Mouse (Mus musculus): Measurements from ENCODE around the gene Ppm1l. TPM values are rescaled to one million over a fixed set of nuclear protein-coding genes. Genes with fewer than 3 reads are reported as not detected.
"Not testable (repeated sequence)": the region's sequence is repeated elsewhere in the genome, so short reads cannot be mapped to it uniquely, and the experiment has no call there.

Ppm1l gene
- polyA plus RNA-seq, 3 experiments from 2014 or later = 0.06 to 4.4 (median 3.0) TPM

- peak; percentile 80 for ATAC-seq
Measured at GRCm38 (mm10) chr3:69373544-69374306, 57.1 kb downstream of the Ppm1l start.

DNA sequence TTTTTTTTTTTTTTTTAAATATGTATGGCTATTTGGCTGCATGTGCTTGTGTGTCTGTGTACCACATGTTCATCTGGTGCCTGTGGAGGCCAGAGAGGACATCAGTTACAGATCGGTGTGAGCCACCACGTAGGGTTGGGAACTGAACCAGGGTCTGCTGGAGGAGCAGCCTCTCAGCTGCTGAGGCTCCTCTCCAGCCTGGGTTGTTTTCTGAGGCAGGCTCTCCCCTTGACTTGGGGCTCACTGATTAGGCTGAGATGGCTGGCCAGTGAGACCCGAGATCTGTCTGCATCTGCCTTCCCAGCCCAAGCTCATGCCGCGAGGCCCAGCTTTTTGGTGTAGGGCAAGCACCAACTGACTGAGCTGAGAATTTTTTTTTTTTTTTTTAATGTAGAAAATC is 57.9 kb downstream of the Ppm1l start:
- no peak for ATAC-seq

DNA sequence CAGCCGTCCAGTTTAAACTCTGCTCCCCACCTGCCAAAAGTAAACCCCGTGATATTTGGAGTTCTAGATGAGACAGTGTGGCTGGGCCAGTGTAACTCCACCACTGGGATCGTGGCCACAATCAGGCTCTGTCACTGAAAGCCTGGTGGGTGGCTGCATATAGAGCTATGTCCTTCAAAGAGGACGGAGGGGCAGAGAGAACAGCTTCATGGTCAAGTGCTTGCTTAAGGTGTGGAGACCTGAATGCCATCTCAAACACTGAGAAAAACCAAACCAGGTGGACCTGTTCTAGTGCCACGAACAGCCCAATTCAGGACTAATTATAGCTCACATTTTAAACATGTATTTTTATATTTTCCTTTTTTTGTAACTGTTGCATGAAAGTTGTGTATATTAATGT is 58.3 kb downstream of the Ppm1l start:
- no peak for ATAC-seq

- no peak for ATAC-seq
Measured at GRCm38 (mm10) chr3:69381213-69381612, 64.6 kb downstream of the Ppm1l start.

DNA sequence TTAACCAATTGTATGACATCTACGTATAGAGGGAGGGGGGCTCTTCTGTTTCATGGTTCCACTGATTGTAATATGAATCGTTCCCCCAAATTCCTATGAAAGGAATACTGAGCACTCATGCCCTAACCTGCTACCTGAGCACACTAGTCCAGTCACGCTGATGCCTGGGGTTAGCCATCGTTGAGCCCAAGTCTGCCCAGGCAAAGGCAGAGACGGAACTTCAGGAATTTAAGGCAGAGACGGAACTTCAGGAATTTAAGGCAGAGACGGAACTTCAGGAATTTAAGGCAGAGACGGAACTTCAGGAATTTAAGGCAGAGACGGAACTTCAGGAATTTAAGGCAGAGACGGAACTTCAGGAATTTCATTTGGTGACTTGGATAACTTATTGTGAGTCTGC is 75.2 kb downstream of the Ppm1l start:
- not testable (repeated sequence) for ATAC-seq

GRCm38 (mm10) chr3:69392298-69392697 is 75.6 kb downstream of the Ppm1l start:
- no peak for ATAC-seq

GRCm38 (mm10) chr3:69393079-69393478 is 76.4 kb downstream of the Ppm1l start:
- ATAC-seq = no peak

DNA sequence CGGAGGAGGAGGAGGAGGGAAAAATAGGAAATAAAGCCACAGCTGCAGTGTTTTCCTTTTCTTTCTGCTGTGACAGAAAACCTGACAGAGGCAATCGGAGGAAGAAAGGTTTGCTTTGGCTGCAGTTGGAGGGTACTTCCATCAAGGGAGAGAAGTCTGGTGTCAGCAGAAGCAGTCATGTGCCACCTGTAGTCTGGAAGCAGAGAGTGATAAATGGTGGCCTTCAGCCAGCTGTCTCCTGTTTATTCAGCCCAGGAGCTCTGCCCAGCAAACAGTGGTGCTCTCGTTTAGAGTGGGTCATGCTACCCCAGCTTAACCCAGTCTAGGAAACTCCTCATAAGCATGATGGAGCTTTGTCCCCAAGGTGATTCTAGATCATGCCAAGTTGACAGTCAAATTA is 77.3 kb downstream of the Ppm1l start:
- ATAC-seq = no peak

- ATAC-seq = no peak
Measured at GRCm38 (mm10) chr3:69395084-69395483, 78.4 kb downstream of the Ppm1l start.

- no peak for ATAC-seq
Measured at GRCm38 (mm10) chr3:69397733-69398132, 81.1 kb downstream of the Ppm1l start.

DNA sequence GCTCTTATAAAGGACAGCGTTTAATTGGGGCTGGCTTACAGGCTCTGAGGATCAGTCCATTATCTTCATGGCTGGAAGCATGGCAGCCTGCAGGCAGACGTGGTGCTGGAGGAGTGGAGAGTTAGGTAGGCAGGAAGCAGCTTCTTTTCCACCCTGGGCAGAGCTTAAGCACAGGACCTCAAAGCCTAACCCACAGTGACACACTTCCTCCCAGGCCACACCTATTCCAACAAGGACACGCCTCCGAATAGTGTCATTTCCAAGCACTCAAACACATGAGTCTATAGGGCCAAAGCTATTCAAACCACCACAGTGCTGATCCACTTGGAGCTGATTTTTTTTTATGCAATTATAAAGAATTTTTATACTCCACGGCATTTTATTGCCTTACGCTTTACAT is 82.7 kb downstream of the Ppm1l start:
- no peak for ATAC-seq

DNA sequence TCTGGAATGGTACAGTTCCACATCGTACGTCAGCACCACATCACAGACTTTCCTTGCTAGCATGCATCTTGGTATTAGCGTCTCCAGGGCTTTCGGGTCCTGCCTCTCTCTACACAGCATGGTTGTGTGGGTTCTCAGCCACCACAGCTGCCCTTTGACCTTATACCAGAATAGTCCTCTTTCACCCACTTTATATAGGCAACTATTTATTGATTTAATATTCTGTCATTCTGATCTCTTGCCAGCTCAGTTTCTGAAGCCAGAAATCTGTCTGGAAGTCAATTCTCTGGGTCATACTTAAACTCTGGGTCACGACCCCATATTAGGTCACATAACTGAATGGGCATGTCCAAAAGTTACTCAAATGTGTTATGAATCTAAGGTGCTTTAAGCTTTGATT is 86.5 kb downstream of the Ppm1l start:
- no peak for ATAC-seq

DNA sequence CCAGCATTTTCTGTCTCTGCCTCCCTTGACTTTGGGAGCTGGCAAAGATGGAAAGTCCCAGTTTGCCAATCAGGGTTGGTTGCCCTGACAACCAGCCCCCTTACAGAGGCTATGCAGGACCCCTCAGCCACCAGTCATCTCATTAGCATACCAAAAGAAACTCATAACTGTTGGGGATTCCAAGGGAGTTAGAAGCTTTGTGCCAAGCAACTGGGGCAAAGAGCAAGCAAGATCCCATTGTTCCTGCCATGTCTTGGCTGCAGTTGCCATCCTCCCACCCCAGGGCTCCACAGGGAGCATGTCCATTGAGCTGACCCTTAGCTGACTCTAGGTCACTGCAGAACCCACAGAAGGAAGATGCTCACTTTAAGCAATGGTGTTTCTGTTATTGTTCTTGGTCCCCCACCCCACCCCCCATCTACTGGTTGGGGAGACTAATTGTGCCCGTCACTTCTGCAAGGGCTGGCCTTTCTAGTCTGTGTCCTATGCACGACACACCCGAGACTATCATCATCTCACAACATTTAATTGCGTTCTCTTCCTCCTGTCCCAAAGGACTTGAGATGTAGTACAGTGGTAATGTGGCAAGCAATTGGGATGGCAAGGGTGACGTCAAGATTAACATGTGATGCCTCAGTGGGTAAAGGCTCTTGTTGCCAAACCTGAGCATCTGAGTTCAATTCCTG is 89.7 kb downstream of the Ppm1l start:
- ATAC-seq = no peak

GRCm38 (mm10) chr3:69408064-69408463 is 91.4 kb downstream of the Ppm1l start:
- no peak for ATAC-seq

- ATAC-seq = no peak
Measured at GRCm38 (mm10) chr3:69416112-69416511, 99.5 kb downstream of the Ppm1l start.

- no peak for ATAC-seq
Measured at GRCm38 (mm10) chr3:69422741-69423140, 106.1 kb downstream of the Ppm1l start.

GRCm38 (mm10) chr3:69423371-69423770 is 106.7 kb downstream of the Ppm1l start:
- no peak for ATAC-seq

DNA sequence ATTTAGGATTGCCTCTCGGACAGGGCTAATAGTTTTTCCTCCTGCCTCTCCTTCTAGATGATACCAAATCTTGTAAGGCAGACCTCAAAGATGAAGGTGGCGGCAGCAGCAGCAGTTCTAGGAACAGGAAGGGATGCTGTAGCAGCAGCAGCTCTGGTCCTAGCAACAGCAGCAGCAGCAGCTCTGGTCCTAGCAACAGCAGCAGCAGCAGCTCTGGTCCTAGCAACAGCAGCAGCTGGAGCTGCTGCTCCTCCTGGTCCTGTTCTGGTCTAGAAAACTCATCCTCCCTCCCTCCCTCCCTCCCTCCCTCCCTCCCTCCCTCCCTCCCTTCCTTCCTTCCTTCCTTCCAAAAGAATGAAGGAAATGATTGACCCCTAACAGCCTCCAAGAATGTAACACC is 108.1 kb downstream of the Ppm1l start:
- not testable (repeated sequence) for ATAC-seq

GRCm38 (mm10) chr3:69427259-69427658 is 110.6 kb downstream of the Ppm1l start:
- no peak for ATAC-seq

- ATAC-seq = no peak
Measured at GRCm38 (mm10) chr3:69428221-69428620, 111.6 kb downstream of the Ppm1l start.

GRCm38 (mm10) chr3:69429319-69429718 is 112.7 kb downstream of the Ppm1l start:
- ATAC-seq = no peak

DNA sequence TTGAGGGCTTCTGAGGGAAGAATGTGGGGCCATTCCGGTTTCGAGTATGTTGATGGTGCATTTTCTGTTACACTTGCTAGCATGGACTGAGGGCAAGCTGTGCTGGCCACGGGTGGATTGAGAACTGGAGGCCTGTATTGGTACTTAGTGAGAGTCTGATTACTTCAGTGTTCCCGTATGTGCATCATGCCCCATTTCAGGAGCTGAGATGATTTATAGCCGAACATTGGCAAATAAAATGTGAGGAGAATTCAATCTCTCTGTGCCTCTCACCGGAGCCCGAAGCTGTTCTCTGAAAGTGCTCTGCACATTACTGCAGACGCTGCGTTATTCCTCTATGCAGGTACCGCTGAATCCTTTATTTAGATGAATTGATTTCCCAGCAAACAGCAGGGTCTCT is 116.9 kb downstream of the Ppm1l start:
- ATAC-seq = no peak

- no peak for ATAC-seq
Measured at GRCm38 (mm10) chr3:69438773-69439514, 122.3 kb downstream of the Ppm1l start.

DNA sequence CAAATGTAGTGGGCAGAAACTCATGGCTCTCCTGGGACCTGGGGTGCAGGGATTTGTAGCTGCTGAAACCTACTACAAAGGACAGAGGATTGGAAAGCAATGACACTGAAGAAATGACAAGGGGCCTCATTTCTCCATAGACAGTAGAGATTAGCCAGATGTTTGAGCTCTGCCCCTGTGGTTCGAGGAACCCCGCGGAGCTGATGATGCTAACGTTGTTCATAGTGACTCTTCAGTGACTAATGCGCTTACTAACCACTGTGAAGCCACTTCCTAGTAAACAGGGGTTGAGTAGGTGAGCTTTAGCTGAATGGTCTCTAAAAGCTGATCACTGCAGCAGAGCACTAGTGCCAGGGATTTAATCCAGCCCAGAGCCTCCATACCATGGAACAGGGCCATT is 124.1 kb downstream of the Ppm1l start:
- peak; percentile 52 for ATAC-seq

Measured in inflammation-experienced regulatory T-cells, adult 6 months (primary cell).